Mouse (Mus musculus): ENCODE results near the gene Hoxc13. TPM values are rescaled to one million over a fixed set of nuclear protein-coding genes. Genes with fewer than 3 reads are reported as not detected.

The Hoxc13 gene
- total and polyA plus RNA-seq, 2 experiments from 2014 or later, result not detected

GRCm38 (mm10) chr15:102975688-102976111 lies 54.8 kb downstream of the Hoxc13 start:
- no peaks in the 10 kb centered on the region for H3K36me3 ChIP-seq (ENCODE audit: insufficient read depth, low read length)
- no peaks in the 10 kb centered on the region for H3K9me3 ChIP-seq (ENCODE audit: low read length)
- H3K4me2 ChIP-seq (ENCODE audit: low read depth, low read length), result no peak overlapping the region
- no peak for TF ChIP-seq CTCF (IDR thresholded peaks at IDR 0.05; ENCODE audit: low read depth)
- ATAC-seq (no peak), DNase-seq (ENCODE audit: low spot score) (no peak)
- WGBS, result under 1% methylated on average over 21 of the region's 21 CpGs
- H3K4me1 ChIP-seq (ENCODE audit: insufficient read depth, low read length), result no peaks in the 10 kb centered on the region
- no peak overlapping the region for H3K4me3 ChIP-seq (ENCODE audit: low read length)
- no peak overlapping the region for H3K27ac ChIP-seq
- peaks cover 92% of the 10 kb centered on the region for H3K27me3 ChIP-seq (ENCODE audit: insufficient read depth, low read length)
- H3K9ac ChIP-seq (replicated peaks; ENCODE audit: low read length), result no peak overlapping the region

- no peaks in the 10 kb centered on the region for H3K4me1 ChIP-seq (ENCODE audit: insufficient read depth, low read length)
- no peak within 1 kb of the TSS for H3K4me2 ChIP-seq (ENCODE audit: low read depth, low read length)
- H3K9me3 ChIP-seq (ENCODE audit: low read length), result no peaks in the 10 kb centered on the region
- ATAC-seq (no peak), DNase-seq (ENCODE audit: low spot score) (no peak)
- no peaks in the 10 kb centered on the region for H3K36me3 ChIP-seq (ENCODE audit: insufficient read depth, low read length)
- TF ChIP-seq CTCF (IDR thresholded peaks at IDR 0.05; ENCODE audit: low read depth), result no peak
- WGBS, result under 1% methylated on average over 19 of the region's 20 CpGs
- H3K4me3 ChIP-seq (ENCODE audit: low read length), result no peak within 1 kb of the TSS
- peaks cover 87% of the 10 kb centered on the region for H3K27me3 ChIP-seq (ENCODE audit: insufficient read depth, low read length)
- no peak within 1 kb of the TSS for H3K27ac ChIP-seq
- H3K9ac ChIP-seq (replicated peaks; ENCODE audit: low read length), result no peak within 1 kb of the TSS
Observed at GRCm38 (mm10) chr15:102976171-102976570, 55.3 kb downstream of the Hoxc13 start, which contains the start of gene Hoxc9. Hoxc9 (plus strand) TSS chr15:102976439.

GRCm38 (mm10) chr15:102976631-102977422 lies 55.9 kb downstream of the Hoxc13 start:
- Histone ChIP-seq H3K27me3 (ENCODE audit: insufficient read depth, low read length) (peaks cover 84% of the 10 kb centered on the region), H3K4me3 (ENCODE audit: low read length) (no peak overlapping the region), H3K4me2 (ENCODE audit: low read depth, low read length) (no peak overlapping the region), H3K9ac (replicated peaks; ENCODE audit: low read length) (no peak overlapping the region), H3K36me3 (ENCODE audit: insufficient read depth, low read length) (no peaks in the 10 kb centered on the region), H3K27ac (no peak overlapping the region), H3K4me1 (ENCODE audit: insufficient read depth, low read length) (no peaks in the 10 kb centered on the region), H3K9me3 (ENCODE audit: low read length) (no peaks in the 10 kb centered on the region)
- WGBS, result 1% methylated on average over 37 of the region's 37 CpGs
- ATAC-seq (no peak), DNase-seq (ENCODE audit: low spot score) (no peak)
- TF ChIP-seq CTCF (IDR thresholded peaks at IDR 0.05; ENCODE audit: low read depth), result no peak

GRCm38 (mm10) chr15:102977423-102977974 lies 56.6 kb downstream of the Hoxc13 start:
- Histone ChIP-seq H3K27ac (no peak overlapping the region), H3K9me3 (ENCODE audit: low read length) (no peaks in the 10 kb centered on the region), H3K4me2 (ENCODE audit: low read depth, low read length) (no peak overlapping the region), H3K4me1 (ENCODE audit: insufficient read depth, low read length) (no peaks in the 10 kb centered on the region), H3K27me3 (ENCODE audit: insufficient read depth, low read length) (peaks cover 84% of the 10 kb centered on the region), H3K36me3 (ENCODE audit: insufficient read depth, low read length) (no peaks in the 10 kb centered on the region), H3K9ac (replicated peaks; ENCODE audit: low read length) (no peak overlapping the region), H3K4me3 (ENCODE audit: low read length) (no peak overlapping the region)
- 4% methylated on average over 16 of the region's 16 CpGs for WGBS
- TF ChIP-seq CTCF (IDR thresholded peaks at IDR 0.05; ENCODE audit: low read depth), result no peak
- no peak for ATAC-seq
- no peak for DNase-seq (ENCODE audit: low spot score)

Small RNAs within 50 kb of the gene (microRNA-seq; reads per million reads assigned to microRNA genes)
- 3.3 to 3.9 reads per million in 2 experiments for gene Mir196a-2

Other genes starting within 250 kb of the Hoxc13 start
- gene Atp5g2, start 248.8 kb upstream of the Hoxc13 start, total RNA-seq (2014; rRNA removed), result 148 and 610 TPM in 2 replicates
- 60.5 and 66.5 TPM in 2 replicates for gene Atp5g2, start 248.8 kb upstream of the Hoxc13 start, polyA plus RNA-seq (2015; fragmentation: Nextera tagmentation; extraction: Ambion mirVana)
- 26.6 and 32.4 TPM in 2 replicates for gene Calcoco1, start 198.9 kb upstream of the Hoxc13 start, total RNA-seq (2014; rRNA removed)
- gene Calcoco1, start 198.9 kb upstream of the Hoxc13 start, polyA plus RNA-seq (2015; fragmentation: Nextera tagmentation; extraction: Ambion mirVana), result 29.8 and 30.3 TPM in 2 replicates
- gene Hoxc12, start 15.7 kb downstream of the Hoxc13 start, total RNA-seq (2014; rRNA removed), result not detected in 2 replicates
- not detected in 2 replicates for gene Hoxc12, start 15.7 kb downstream of the Hoxc13 start, polyA plus RNA-seq (2015; fragmentation: Nextera tagmentation; extraction: Ambion mirVana)
- not detected in 2 replicates for gene Hoxc11, start 33.3 kb downstream of the Hoxc13 start, total RNA-seq (2014; rRNA removed)
- not detected in 2 replicates for gene Hoxc11, start 33.3 kb downstream of the Hoxc13 start, polyA plus RNA-seq (2015; fragmentation: Nextera tagmentation; extraction: Ambion mirVana)
- not detected in 2 replicates for gene Hoxc10, start 45.7 kb downstream of the Hoxc13 start, total RNA-seq (2014; rRNA removed)
- not detected in 2 replicates for gene Hoxc10, start 45.7 kb downstream of the Hoxc13 start, polyA plus RNA-seq (2015; fragmentation: Nextera tagmentation; extraction: Ambion mirVana)
- gene Hoxc5, start 46.3 kb downstream of the Hoxc13 start, total RNA-seq (2014; rRNA removed), result 5.4 and 8.7 TPM in 2 replicates
- gene Hoxc5, start 46.3 kb downstream of the Hoxc13 start, polyA plus RNA-seq (2015; fragmentation: Nextera tagmentation; extraction: Ambion mirVana), result 6.4 and 7.3 TPM in 2 replicates
- not detected in 2 replicates for gene Hoxc9, start 55.3 kb downstream of the Hoxc13 start, total RNA-seq (2014; rRNA removed)
- not detected in 2 replicates for gene Hoxc9, start 55.3 kb downstream of the Hoxc13 start, polyA plus RNA-seq (2015; fragmentation: Nextera tagmentation; extraction: Ambion mirVana)
- 0.26 TPM in 1 of 2 replicates, not detected in the other for gene Hoxc8, start 69.5 kb downstream of the Hoxc13 start, total RNA-seq (2014; rRNA removed)
- gene Hoxc8, start 69.5 kb downstream of the Hoxc13 start, polyA plus RNA-seq (2015; fragmentation: Nextera tagmentation; extraction: Ambion mirVana), result not detected in 2 replicates
- 0.43 and 1.4 TPM in 2 replicates for gene Hoxc6, start 77.2 kb downstream of the Hoxc13 start, total RNA-seq (2014; rRNA removed)
- gene Hoxc6, start 77.2 kb downstream of the Hoxc13 start, polyA plus RNA-seq (2015; fragmentation: Nextera tagmentation; extraction: Ambion mirVana), result 0.59 and 1.2 TPM in 2 replicates
- gene Hoxc4, start 97.8 kb downstream of the Hoxc13 start, total RNA-seq (2014; rRNA removed), result 12.5 and 13.1 TPM in 2 replicates
- 33.0 and 35.4 TPM in 2 replicates for gene Hoxc4, start 97.8 kb downstream of the Hoxc13 start, polyA plus RNA-seq (2015; fragmentation: Nextera tagmentation; extraction: Ambion mirVana)
- 22.7 and 40.1 TPM in 2 replicates for gene Smug1, start 246.0 kb downstream of the Hoxc13 start, total RNA-seq (2014; rRNA removed)
- gene Smug1, start 246.0 kb downstream of the Hoxc13 start, polyA plus RNA-seq (2015; fragmentation: Nextera tagmentation; extraction: Ambion mirVana), result 11.9 and 13.2 TPM in 2 replicates

All from hindbrain, postnatal 0 days (tissue).